Mouse (Mus musculus): ENCODE data around the gene Trpc2.

DNA sequence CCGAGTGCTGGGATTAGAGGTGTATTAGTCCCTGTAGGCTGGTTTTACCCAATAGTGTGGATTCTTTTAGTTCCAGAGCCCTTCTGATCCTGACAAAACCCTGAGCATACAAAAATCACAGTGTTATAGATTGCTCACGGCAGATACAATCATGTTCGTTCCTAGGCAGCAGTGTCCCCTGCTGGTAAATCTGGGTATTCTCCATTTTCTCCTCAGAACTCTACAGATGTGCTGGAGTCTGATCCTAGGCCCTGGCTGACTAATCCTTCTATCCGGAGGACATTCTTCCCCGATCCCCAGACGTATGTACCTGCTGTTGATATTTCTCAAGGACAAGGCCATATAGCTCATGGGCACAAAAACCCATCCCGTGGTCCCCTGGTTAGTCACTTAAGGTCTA, 4.4 kb upstream of the Trpc2 start:
- TF ChIP-seq CTCF (IDR thresholded peaks at IDR 0.05; ENCODE audit: control insufficient read depth, insufficient read depth, insufficient replicate concordance, low read depth, low read length) (no peak), POLR2A (IDR thresholded peaks at IDR 0.05; ENCODE audit: control insufficient read depth, low read depth, low read length) (no peak)

All from testis, adult 2 months (tissue).